Mouse (Mus musculus) left cerebral cortex, adult 9 months (tissue): ENCODE results near the gene Zbed5.
A peak's percentile ranks its signal among the peaks of the same experiment; 100 is the strongest.
"Not testable (repeated sequence)": the region's sequence is repeated elsewhere in the genome, so short reads cannot be mapped to it uniquely, and the experiment has no call there.

Experiments
- DNase-seq, 2 experiments: peaks; one replicate each; pipeline ENCODE4 v3.0.0; 2022; ENCODE audit warnings: low spot score in 2 of 2

Zbed5 gene

GRCm38 (mm10) chr5:129895198-129896088, at the start of gene Zbed5:
Gene Zbed5, plus strand, starts transcription at chr5:129895723.
- peak; percentile 76 to 91 for DNase-seq

- peak; percentile 88 to 95 for DNase-seq
Observed at GRCm38 (mm10) chr5:129846752-129847557, 48.6 kb upstream of the Zbed5 start, which contains the start of gene Sumf2. Gene Sumf2, plus strand, starts transcription at chr5:129846986.

DNA sequence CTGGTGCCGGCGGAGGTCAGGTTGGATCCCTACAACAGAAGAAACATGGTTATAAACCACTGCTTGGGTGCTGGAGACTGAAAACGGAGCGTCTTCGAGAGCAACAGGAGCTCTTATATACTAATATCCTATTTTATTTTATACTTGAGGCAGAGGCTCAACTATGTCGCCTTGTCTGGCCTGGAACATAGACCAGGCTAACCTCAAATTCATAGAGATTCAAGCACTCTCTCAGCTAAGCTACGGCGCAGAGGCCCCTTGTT, 48.0 kb upstream of the Zbed5 start:
- no peak for DNase-seq

DNA sequence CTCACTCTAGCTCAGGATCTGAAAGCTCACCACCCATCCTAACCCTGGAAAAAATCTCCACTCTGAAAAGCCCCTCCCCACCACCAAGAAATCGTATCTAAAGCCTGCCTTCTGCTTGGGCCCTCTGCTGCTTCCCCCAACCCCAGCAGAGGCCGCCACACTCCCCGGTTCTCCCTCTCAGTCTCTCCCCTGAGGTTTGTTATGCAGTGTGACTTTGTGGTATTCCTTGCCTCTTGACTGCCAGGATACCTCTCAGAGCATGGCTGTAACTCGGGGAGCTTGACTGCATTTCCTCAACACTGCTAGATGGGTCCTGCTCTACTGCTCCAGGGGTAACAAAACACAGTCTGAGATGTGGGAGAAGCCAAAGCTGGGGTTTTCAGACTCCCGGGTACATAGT, 40.4 kb upstream of the Zbed5 start:
- no peak for DNase-seq

- no peak for DNase-seq
Observed at GRCm38 (mm10) chr5:129856414-129856813, 39.1 kb upstream of the Zbed5 start.

GRCm38 (mm10) chr5:129862325-129862724, 33.2 kb upstream of the Zbed5 start:
- DNase-seq, result no peak

DNA sequence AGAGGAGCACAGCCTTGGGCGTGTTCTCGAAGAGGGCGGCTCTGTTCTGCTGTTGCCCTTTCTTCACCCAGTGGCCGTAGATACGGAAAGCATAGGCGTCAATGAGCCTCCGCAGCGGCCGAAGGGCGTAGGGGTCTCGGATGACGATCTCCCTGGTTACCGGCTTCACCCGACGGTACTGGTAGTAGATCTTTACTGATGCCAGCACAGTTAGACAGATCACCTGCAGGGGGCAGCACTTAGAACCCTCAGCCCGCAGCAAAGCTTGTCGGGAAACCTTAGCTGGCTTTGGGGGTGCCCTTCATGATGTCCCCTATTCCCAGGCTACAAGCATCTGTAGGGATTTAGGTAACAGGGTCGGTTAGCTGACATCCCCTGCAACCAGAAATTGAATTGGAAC, 31.1 kb upstream of the Zbed5 start:
- DNase-seq, result peak in 1 of 2 experiments; percentile 47

DNA sequence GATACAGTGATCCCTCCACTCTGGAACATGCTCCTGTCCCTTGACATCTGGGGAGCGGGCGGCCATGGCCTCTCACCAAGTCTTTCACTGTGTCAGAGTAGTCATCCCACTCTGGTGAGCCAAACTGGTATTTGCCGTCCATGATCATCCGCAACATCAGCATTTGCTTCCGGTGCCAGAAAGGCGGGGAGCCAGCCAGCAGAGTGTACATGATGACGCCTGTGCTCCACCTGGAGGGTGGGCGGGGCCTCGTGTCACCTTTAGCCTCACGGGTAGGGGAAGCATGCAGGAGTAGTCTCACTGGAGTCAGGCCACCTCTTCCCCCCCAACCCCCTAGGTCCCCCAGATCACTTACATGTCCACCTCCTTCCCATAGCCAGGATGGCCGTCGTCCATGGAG, 29.7 kb upstream of the Zbed5 start:
- DNase-seq, result no peak

GRCm38 (mm10) chr5:129869238-129869995, 26.1 kb upstream of the Zbed5 start:
- DNase-seq, result no peak

DNA sequence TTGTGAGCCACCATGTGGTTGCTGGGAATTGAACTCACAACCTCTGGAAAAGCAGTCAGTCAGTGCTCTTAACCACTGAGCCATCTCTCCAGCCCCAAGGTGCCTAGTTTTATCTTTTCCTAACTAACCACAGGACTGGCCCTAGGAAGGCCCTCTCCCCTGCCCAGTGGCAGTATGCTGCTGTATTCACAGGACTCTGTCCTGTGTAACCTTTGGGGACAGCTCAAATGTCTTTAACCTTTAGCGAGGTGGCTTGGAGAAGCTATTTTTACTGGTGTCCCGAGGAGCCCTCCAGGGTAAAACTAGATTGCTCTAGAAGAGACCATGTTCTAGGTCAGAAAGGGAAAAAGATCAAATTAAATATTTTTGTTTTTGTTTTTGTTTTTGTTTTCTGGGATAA, 24.3 kb upstream of the Zbed5 start:
- DNase-seq, result no peak

DNA sequence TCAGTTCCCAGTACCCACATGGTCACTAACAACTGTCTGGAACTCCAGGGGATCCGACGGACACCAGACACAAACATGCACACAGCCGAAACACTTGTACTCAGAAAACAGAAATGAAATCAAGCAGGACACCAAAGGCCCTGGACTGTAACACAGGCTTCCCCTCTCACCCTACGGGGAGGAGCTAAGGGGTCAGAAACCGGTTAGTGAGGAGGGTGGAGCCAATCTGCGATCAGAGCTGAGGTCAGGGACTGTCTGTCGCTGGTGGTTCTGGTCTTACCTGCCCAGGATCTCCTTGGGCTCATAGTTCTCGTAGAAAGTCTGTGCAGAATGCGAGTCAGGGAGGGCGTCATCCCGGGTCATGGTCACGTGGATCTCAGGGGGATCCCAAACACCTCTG, 21.6 kb upstream of the Zbed5 start:
- no peak for DNase-seq

DNA sequence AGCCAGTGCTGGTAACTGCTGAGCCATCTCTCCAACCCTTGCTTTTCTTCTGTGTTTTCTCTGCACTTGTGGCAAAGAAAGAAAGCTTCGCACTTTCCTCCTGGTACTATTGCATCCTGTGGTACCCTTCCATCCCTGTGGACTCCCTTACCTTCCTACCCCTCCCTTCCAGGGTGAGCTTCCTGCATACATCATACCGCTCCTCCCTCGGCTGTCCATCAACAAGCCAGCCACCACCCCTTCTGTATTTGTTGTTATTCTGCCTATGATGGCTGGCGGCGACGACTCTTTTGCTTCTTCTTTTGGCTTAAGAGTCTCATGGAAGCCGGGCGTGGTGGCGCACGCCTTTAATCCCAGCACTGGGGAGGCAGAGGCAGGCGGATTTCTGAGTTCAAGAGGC, 20.4 kb upstream of the Zbed5 start:
- no peak for DNase-seq

DNA sequence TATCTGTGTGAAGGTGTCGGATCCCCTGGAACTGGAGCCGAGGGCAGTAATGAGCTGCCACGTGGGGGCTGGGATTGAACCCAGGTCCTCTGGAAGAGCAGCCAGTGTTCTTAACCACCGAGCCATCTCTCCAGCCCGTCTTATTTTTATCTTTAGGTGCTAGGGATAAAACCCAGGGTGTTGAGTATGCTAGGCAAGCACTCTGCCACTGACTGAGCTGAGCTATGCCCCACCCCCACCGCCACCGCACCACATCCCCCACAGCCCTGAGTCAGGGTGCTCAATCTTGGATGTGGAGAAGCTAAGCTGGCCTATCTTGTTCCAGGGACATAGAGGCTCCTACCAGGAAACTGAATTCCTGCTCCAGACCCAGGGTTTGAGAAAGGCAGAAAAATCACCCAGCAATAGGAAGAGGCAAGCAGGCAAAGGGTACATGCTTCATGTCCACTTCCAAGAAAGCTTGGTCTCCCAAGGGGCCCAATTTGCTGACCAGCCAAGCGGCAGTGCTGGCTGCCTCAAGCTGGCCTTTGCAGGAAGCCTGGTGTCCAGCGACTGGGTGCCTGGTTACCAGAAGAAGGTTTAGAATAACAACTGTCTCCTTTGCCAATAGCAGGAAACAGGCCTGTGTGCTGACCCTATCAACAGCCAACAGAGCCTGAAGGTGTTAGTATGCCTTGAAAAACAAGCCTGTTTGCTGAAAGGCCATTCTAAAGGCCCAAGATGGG, 17.6 kb upstream of the Zbed5 start:
- DNase-seq, result peak in 1 of 2 experiments; percentile 21

- DNase-seq, result peak in 1 of 2 experiments; percentile 44
Observed at GRCm38 (mm10) chr5:129878946-129879345, 16.6 kb upstream of the Zbed5 start.

DNA sequence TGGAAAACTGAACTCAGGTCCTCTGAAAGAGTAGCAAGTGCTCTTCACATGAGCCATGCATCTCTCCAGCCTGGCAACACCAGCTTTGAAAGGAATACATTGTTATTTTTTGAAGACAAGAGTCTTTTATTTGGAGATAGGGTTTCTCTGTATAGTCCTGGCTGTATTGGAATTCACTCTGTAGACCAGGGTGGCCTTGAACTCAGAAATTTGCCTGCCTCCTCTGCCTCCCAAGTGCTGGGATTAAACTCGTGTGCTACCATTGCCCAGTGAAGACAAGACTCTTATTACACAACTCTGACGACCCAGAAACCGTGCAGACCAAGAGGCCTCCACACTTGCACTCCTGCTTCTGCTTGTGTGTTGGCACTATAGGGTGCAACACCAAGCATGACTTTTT, 15.6 kb upstream of the Zbed5 start:
- no peak for DNase-seq

- DNase-seq, result no peak
Observed at GRCm38 (mm10) chr5:129886271-129886670, 9.3 kb upstream of the Zbed5 start.

DNA sequence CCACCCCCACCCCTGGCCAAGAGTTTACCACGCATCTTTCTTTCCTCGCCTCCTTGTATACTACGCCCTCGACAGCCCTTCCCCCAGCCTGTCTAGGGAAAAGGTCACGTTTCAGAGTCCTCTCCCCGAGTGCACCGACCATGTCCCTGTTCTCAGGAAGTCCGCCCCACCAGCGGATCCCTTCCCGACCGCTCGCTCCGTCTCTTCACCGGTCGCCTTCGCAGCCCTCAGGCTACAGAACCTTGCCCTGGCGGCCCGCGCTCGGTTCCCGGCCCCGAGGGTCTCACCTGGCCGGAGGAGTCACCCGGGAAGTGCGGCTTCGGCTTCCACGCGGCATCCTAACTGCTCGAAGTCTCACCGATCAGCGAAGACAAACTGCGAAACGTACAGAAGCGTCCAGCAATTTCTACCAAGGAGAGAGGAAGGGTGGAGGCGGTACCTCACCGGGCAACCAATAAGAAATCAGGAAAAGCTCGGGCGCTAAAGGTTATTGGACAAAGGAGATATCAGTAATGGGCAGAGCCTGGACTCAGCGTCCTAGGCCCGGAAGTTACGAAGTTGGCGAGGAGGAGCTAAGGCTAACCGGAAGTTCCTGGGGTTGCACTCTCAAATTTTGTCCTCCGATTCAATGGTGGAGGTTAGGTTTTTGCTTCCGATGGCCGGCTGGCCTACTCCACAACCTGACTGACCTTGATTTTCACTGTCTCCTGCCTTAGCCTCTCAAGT, 8.4 kb upstream of the Zbed5 start, which contains the start of gene Chchd2:
Chchd2 (minus strand) TSS at position 560 of the 726 bp plus-strand sequence.
- peak; percentile 95 to 97 for DNase-seq

DNA sequence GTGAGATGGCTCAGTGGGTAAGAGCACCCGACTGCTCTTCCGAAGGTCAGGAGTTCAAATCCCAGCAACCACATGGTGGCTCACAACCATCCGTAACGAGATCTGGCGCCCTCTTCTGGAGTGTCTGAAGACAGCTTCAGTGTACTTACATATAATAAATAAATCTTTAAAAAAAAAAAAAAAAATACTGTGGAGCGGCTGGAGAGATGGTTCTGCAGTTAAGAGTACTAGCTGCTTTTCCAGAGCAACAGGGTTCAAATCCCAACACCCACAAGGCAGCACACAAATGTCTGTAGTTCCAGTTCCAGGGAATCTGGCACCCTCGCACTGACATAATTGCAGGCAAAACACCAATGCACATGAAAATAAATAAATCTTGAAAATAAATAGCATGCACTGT, 5.1 kb upstream of the Zbed5 start:
- DNase-seq, result not testable (repeated sequence)

DNA sequence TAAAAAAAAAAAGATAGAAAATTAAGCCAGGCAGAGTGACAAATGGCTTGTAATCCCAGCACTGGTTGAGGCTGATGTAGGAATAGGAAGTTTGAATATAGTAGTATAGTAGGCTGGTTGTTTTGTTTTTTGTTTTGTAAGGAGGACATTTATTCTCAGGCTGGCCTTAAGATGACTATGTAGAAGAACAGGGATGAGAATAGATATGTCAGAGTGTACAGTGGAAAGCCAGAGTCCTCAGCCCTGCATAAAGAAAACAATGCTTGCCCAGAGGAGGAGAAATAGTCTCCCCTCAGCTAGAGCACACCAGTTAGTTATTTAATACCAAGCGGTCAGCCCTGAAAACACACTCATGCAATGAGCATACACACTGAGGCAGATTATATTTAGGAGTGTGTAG, 2.9 kb downstream of the Zbed5 start, which contains the start of gene Phkg1:
Phkg1 (minus strand) TSS at position 101 of the 400 bp plus-strand sequence.
- no peak for DNase-seq

GRCm38 (mm10) chr5:129907775-129908174, 12.3 kb downstream of the Zbed5 start:
- DNase-seq, result no peak
